Mouse (Mus musculus): ENCODE measurements around the gene Mcub. TPM values are rescaled to one million over a fixed set of nuclear protein-coding genes. Genes with fewer than 3 reads are reported as not detected.
A peak's percentile ranks its signal among the peaks of the same experiment; 100 is the strongest.

The Mcub gene
- polyA plus RNA-seq, 1 experiment = 3.3 TPM

- H3K4me1 ChIP-seq (ENCODE audit: control insufficient read depth, insufficient read depth, insufficient read length, low read length) = no peaks in the 10 kb centered on the region
- no peak overlapping the region for H3K27ac ChIP-seq (replicated peaks; ENCODE audit: low read depth, low read length)
- H3K4me3 ChIP-seq (ENCODE audit: insufficient read depth, low read depth, low read length) = no peak overlapping the region
Measured at GRCm38 (mm10) chr3:129887779-129888517, 82.1 kb downstream of the Mcub start.

- Histone ChIP-seq H3K4me3 (ENCODE audit: insufficient read depth, low read depth, low read length) (no peak overlapping the region), H3K27ac (replicated peaks; ENCODE audit: low read depth, low read length) (no peak overlapping the region), H3K4me1 (ENCODE audit: control insufficient read depth, insufficient read depth, insufficient read length, low read length) (no peaks in the 10 kb centered on the region)
Measured at GRCm38 (mm10) chr3:129886430-129886829, 83.6 kb downstream of the Mcub start.

- no peaks in the 10 kb centered on the region for H3K4me1 ChIP-seq (ENCODE audit: control insufficient read depth, insufficient read depth, insufficient read length, low read length)
- H3K27ac ChIP-seq (replicated peaks; ENCODE audit: low read depth, low read length) = no peak overlapping the region
- H3K4me3 ChIP-seq (ENCODE audit: insufficient read depth, low read depth, low read length) = no peak overlapping the region
Measured at GRCm38 (mm10) chr3:129885577-129885976, 84.4 kb downstream of the Mcub start.

GRCm38 (mm10) chr3:129880925-129881593 lies 88.9 kb downstream of the Mcub start:
- Histone ChIP-seq H3K4me3 (ENCODE audit: insufficient read depth, low read depth, low read length) (no peak overlapping the region), H3K4me1 (ENCODE audit: control insufficient read depth, insufficient read depth, insufficient read length, low read length) (peaks cover 5% of the 10 kb centered on the region; the same call in 1 of the 2 replicates), H3K27ac (replicated peaks; ENCODE audit: low read depth, low read length) (no peak overlapping the region)

GRCm38 (mm10) chr3:129879913-129880312 lies 90.1 kb downstream of the Mcub start:
- peaks cover 5% of the 10 kb centered on the region; the same call in 1 of the 2 replicates for H3K4me1 ChIP-seq (ENCODE audit: control insufficient read depth, insufficient read depth, insufficient read length, low read length)
- no peak overlapping the region for H3K27ac ChIP-seq (replicated peaks; ENCODE audit: low read depth, low read length)
- no peak overlapping the region for H3K4me3 ChIP-seq (ENCODE audit: insufficient read depth, low read depth, low read length)

GRCm38 (mm10) chr3:129879131-129879757 lies 90.8 kb downstream of the Mcub start:
- H3K4me1 ChIP-seq (ENCODE audit: control insufficient read depth, insufficient read depth, insufficient read length, low read length) = peaks cover 5% of the 10 kb centered on the region; the same call in 1 of the 2 replicates
- H3K4me3 ChIP-seq (ENCODE audit: insufficient read depth, low read depth, low read length) = peak overlapping the region; percentile 88
- no peak overlapping the region for H3K27ac ChIP-seq (replicated peaks; ENCODE audit: low read depth, low read length)

- Histone ChIP-seq H3K4me3 (ENCODE audit: insufficient read depth, low read depth, low read length) (peak within 1 kb of the TSS; percentile 88), H3K4me1 (ENCODE audit: control insufficient read depth, insufficient read depth, insufficient read length, low read length) (peaks cover 5% of the 10 kb centered on the region; the same call in 1 of the 2 replicates), H3K27ac (replicated peaks; ENCODE audit: low read depth, low read length) (0 out of 2 replicates have a peak within 1 kb of the TSS, but pooled peaks have one; percentile 24)
Measured at GRCm38 (mm10) chr3:129878405-129879021, 91.5 kb downstream of the Mcub start, which contains the start of gene Pla2g12a. TSS of gene Pla2g12a (plus strand) at chr3:129878606.

GRCm38 (mm10) chr3:129877327-129877726 lies 92.7 kb downstream of the Mcub start:
- H3K4me1 ChIP-seq (ENCODE audit: control insufficient read depth, insufficient read depth, insufficient read length, low read length) = peaks cover 5% of the 10 kb centered on the region; the same call in 1 of the 2 replicates
- H3K27ac ChIP-seq (replicated peaks; ENCODE audit: low read depth, low read length) = no peak overlapping the region
- no peak overlapping the region for H3K4me3 ChIP-seq (ENCODE audit: insufficient read depth, low read depth, low read length)

Other genes with a start within 250 kb of the Mcub start
- gene Egf, start 214.9 kb downstream of the Mcub start, polyA plus RNA-seq (2012; ENCODE audit: insufficient read depth, insufficient read length, missing spikeins) = 0.83 and 1.4 TPM in 2 replicates
- not detected in 2 replicates for gene Lrit3, start 166.2 kb downstream of the Mcub start, polyA plus RNA-seq (2012; ENCODE audit: insufficient read depth, insufficient read length, missing spikeins)
- gene Rrh, start 147.6 kb downstream of the Mcub start, polyA plus RNA-seq (2012; ENCODE audit: insufficient read depth, insufficient read length, missing spikeins) = not detected in 2 replicates
- gene Gar1, start 138.8 kb downstream of the Mcub start, polyA plus RNA-seq (2012; ENCODE audit: insufficient read depth, insufficient read length, missing spikeins) = 15.3 and 17.7 TPM in 2 replicates
- not detected in 2 replicates for gene Cfi, start 134.3 kb downstream of the Mcub start, polyA plus RNA-seq (2012; ENCODE audit: insufficient read depth, insufficient read length, missing spikeins)
- 62.0 and 68.4 TPM in 2 replicates for gene Pla2g12a, start 91.6 kb downstream of the Mcub start, polyA plus RNA-seq (2012; ENCODE audit: insufficient read depth, insufficient read length, missing spikeins)
- gene Casp6, start 68.8 kb downstream of the Mcub start, polyA plus RNA-seq (2012; ENCODE audit: insufficient read depth, insufficient read length, missing spikeins) = 16.9 and 21.3 TPM in 2 replicates
- gene Sec24b, start 91.3 kb upstream of the Mcub start, polyA plus RNA-seq (2012; ENCODE audit: insufficient read depth, insufficient read length, missing spikeins) = 19.7 and 23.6 TPM in 2 replicates
- gene Col25a1, start 161.3 kb upstream of the Mcub start, polyA plus RNA-seq (2012; ENCODE audit: insufficient read depth, insufficient read length, missing spikeins) = not detected in 2 replicates

Measured in brown adipose tissue, adult 24 weeks (tissue).